Mouse (Mus musculus) adrenal gland, postnatal 4 days (tissue): Measurements from ENCODE around the gene Maco1. TPM values are rescaled to one million over a fixed set of nuclear protein-coding genes. Genes with fewer than 3 reads are reported as not detected.

ENCODE experiments used
- DNase-seq, 2 experiments: peaks; one replicate each; pipeline ENCODE4 v3.0.0; 2021 to 2022; ENCODE audit warnings: low spot score in 2 of 2, mixed read lengths in 2 of 2
- total RNA-seq, 2 experiments: library from RNA; stranded (reverse); gene quantifications; 2 replicates each; pipeline ENCODE4 v1.2.3; 2021

Gene Maco1
- total RNA-seq, 2 experiments from 2014 or later, result 37.8 to 42.8 TPM

GRCm38 (mm10) chr4:134775234-134775944, 77.8 kb downstream of the Maco1 start:
- no peak for DNase-seq

GRCm38 (mm10) chr4:134774126-134774525, 79.0 kb downstream of the Maco1 start:
- DNase-seq, result no peak

GRCm38 (mm10) chr4:134772805-134773674, 80.1 kb downstream of the Maco1 start:
- no peak for DNase-seq

GRCm38 (mm10) chr4:134769891-134770290, 83.3 kb downstream of the Maco1 start:
- DNase-seq, result no peak

- no peak for DNase-seq
Measured at GRCm38 (mm10) chr4:134769081-134769811, 83.9 kb downstream of the Maco1 start.

- DNase-seq, result no peak
Measured at GRCm38 (mm10) chr4:134768226-134768888, 84.8 kb downstream of the Maco1 start.

- DNase-seq, result peak; percentile 78 to 79
Measured at GRCm38 (mm10) chr4:134767426-134768225, 85.5 kb downstream of the Maco1 start, which contains the start of gene Ldlrap1. Gene Ldlrap1 (minus strand): TSS chr4:134768024.

- DNase-seq, result no peak
Measured at GRCm38 (mm10) chr4:134766904-134767425, 86.2 kb downstream of the Maco1 start.

- no peak for DNase-seq
Measured at GRCm38 (mm10) chr4:134766277-134766676, 86.9 kb downstream of the Maco1 start.

- DNase-seq, result no peak
Measured at GRCm38 (mm10) chr4:134764333-134764732, 88.8 kb downstream of the Maco1 start.

- no peak for DNase-seq
Measured at GRCm38 (mm10) chr4:134762360-134762759, 90.8 kb downstream of the Maco1 start.

GRCm38 (mm10) chr4:134760793-134761201, 92.3 kb downstream of the Maco1 start:
- peak in 1 of 2 experiments; percentile 69 for DNase-seq

- DNase-seq, result no peak
Measured at GRCm38 (mm10) chr4:134760281-134760680, 92.9 kb downstream of the Maco1 start.

- DNase-seq, result no peak
Measured at GRCm38 (mm10) chr4:134759564-134759963, 93.6 kb downstream of the Maco1 start.

- no peak for DNase-seq
Measured at GRCm38 (mm10) chr4:134758922-134759321, 94.2 kb downstream of the Maco1 start.

GRCm38 (mm10) chr4:134758367-134758766, 94.8 kb downstream of the Maco1 start:
- DNase-seq, result no peak

- DNase-seq, result no peak
Measured at GRCm38 (mm10) chr4:134756953-134757352, 96.2 kb downstream of the Maco1 start.

GRCm38 (mm10) chr4:134754941-134755340, 98.2 kb downstream of the Maco1 start:
- DNase-seq, result no peak

GRCm38 (mm10) chr4:134754371-134754770, 98.8 kb downstream of the Maco1 start:
- DNase-seq, result no peak
